Mouse (Mus musculus) embryonic facial prominence, embryonic 10.5 days (tissue): ENCODE measurements at regions not wholly inside any gene's neighbourhood (a gene's known extent, or its start where the extent isn't known, plus 50 kb on each side); places are given as distances from the start of the nearest gene placed in this dataset.

Experiments used
- DNase-seq: peaks from one replicate; pipeline ENCODE4 v3.0.0-alpha.2; 2017; ENCODE audit warnings: low spot score
- H3K27ac ChIP-seq: fragments of 300-500 bp; sonication (generic); replicated peaks from 2 replicates; pipeline ENCODE4 v1.5.1; 2016; ENCODE audit warnings: mild to moderate bottlenecking
- H3K27me3 ChIP-seq: fragments of 300-500 bp; sonication (generic); replicated peaks from 2 replicates; pipeline ENCODE4 v1.6.1; 2016; ENCODE audit warnings: low read depth, mild to moderate bottlenecking; ENCODE audit not compliant: poor library complexity, severe bottlenecking
- H3K36me3 ChIP-seq: fragments of 300-500 bp; sonication (generic); replicated peaks from 2 replicates; pipeline ENCODE4 v1.6.1; 2016; ENCODE audit warnings: mild to moderate bottlenecking, moderate library complexity
- H3K4me1 ChIP-seq: fragments of 300-500 bp; sonication (generic); 2 replicates; pipeline ENCODE4 v1.6.1; 2016
- H3K4me3 ChIP-seq: fragments of 300-500 bp; sonication (generic); 2 replicates; pipeline ENCODE4 v1.5.1; 2016; ENCODE audit warnings: mild to moderate bottlenecking, moderate library complexity
- H3K9me3 ChIP-seq: fragments of 300-500 bp; sonication (generic); 2 replicates; pipeline ENCODE4 v1.6.1; 2016; ENCODE audit warnings: mild to moderate bottlenecking
- WGBS: fragments of 180-500 bp; shearing (Covaris S2); methylation state at CpG from one replicate; pipeline ENCODE4 v1.1.7; 2016; 5-methylcytosine and 5-hydroxymethylcytosine counted together

- 78% methylated on average over 5 of the region's 5 CpGs for WGBS
- no peaks in the 10 kb centered on the region for H3K4me1 ChIP-seq
- no peak for DNase-seq
- no peaks in the 10 kb centered on the region for H3K36me3 ChIP-seq
- no peak overlapping the region for H3K27ac ChIP-seq
- H3K4me3 ChIP-seq, result no peak overlapping the region
- H3K27me3 ChIP-seq, result no peaks in the 10 kb centered on the region
- no peaks in the 10 kb centered on the region for H3K9me3 ChIP-seq
Measured at GRCm38 (mm10) chr12:109272101-109272500, 180.5 kb upstream of the Dlk1 start.

GRCm38 (mm10) chr12:109314850-109315249, 137.8 kb upstream of the Dlk1 start:
- no peak overlapping the region for H3K27ac ChIP-seq
- peak; percentile 37 for DNase-seq
- peaks cover 4% of the 10 kb centered on the region; the same call in 1 of the 2 replicates for H3K9me3 ChIP-seq
- H3K36me3 ChIP-seq, result no peaks in the 10 kb centered on the region
- no peaks in the 10 kb centered on the region for H3K27me3 ChIP-seq
- WGBS, result 29% methylated on average over 6 of the region's 6 CpGs
- H3K4me1 ChIP-seq, result no peaks in the 10 kb centered on the region
- H3K4me3 ChIP-seq, result no peak overlapping the region

- peak; percentile 18 for DNase-seq
- WGBS, result 66% methylated on average over 11 of the region's 11 CpGs
- no peak overlapping the region for H3K27ac ChIP-seq
- no peaks in the 10 kb centered on the region for H3K36me3 ChIP-seq
- H3K27me3 ChIP-seq, result no peaks in the 10 kb centered on the region
- H3K4me3 ChIP-seq, result no peak overlapping the region
- H3K9me3 ChIP-seq, result no peaks in the 10 kb centered on the region
- H3K4me1 ChIP-seq, result no peaks in the 10 kb centered on the region
Measured at GRCm38 (mm10) chr12:109325986-109326385, 126.6 kb upstream of the Dlk1 start.

- Histone ChIP-seq H3K27ac (no peak overlapping the region), H3K27me3 (no peaks in the 10 kb centered on the region), H3K9me3 (no peaks in the 10 kb centered on the region), H3K4me1 (0 out of 2 replicates have a peak, but pooled peaks cover 2% of the 10 kb centered on the region), H3K4me3 (no peak overlapping the region), H3K36me3 (no peaks in the 10 kb centered on the region)
- no peak for DNase-seq
- 82% methylated on average over 2 of the region's 2 CpGs for WGBS
Measured at GRCm38 (mm10) chr12:109371327-109371726, 81.3 kb upstream of the Dlk1 start.

- no peaks in the 10 kb centered on the region for H3K4me1 ChIP-seq
- WGBS, result 81% methylated on average over 5 of the region's 5 CpGs
Measured at GRCm38 (mm10) chr12:109385794-109386193, 66.8 kb upstream of the Dlk1 start.

GRCm38 (mm10) chr12:109388791-109389190, 63.8 kb upstream of the Dlk1 start:
- WGBS, result 59% methylated on average over 7 of the region's 7 CpGs
- Histone ChIP-seq H3K4me1 (peaks cover 4% of the 10 kb centered on the region), H3K9me3 (no peaks in the 10 kb centered on the region), H3K36me3 (no peaks in the 10 kb centered on the region), H3K27ac (no peak overlapping the region), H3K4me3 (no peak overlapping the region), H3K27me3 (peaks cover 20% of the 10 kb centered on the region)
- peak; percentile 6 for DNase-seq

More at GRCm38 (mm10) chr12:109385794-109386193, 66.8 kb upstream of the Dlk1 start:
- peak; percentile 5 for DNase-seq
- Histone ChIP-seq H3K27me3 (no peaks in the 10 kb centered on the region), H3K9me3 (no peaks in the 10 kb centered on the region), H3K4me3 (no peak overlapping the region), H3K36me3 (no peaks in the 10 kb centered on the region), H3K27ac (no peak overlapping the region)

- Histone ChIP-seq H3K27ac (no peak overlapping the region), H3K4me3 (no peak overlapping the region), H3K36me3 (no peaks in the 10 kb centered on the region), H3K9me3 (no peaks in the 10 kb centered on the region), H3K4me1 (peaks cover 16% of the 10 kb centered on the region), H3K27me3 (peaks cover 20% of the 10 kb centered on the region)
- 95% methylated on average over 12 of the region's 12 CpGs for WGBS
- DNase-seq, result no peak
Measured at GRCm38 (mm10) chr12:109390388-109390920, 62.2 kb upstream of the Dlk1 start.

- peaks cover 16% of the 10 kb centered on the region for H3K4me1 ChIP-seq
- no peaks in the 10 kb centered on the region for H3K9me3 ChIP-seq
- WGBS, result 83% methylated on average over 8 of the region's 8 CpGs
Measured at GRCm38 (mm10) chr12:109390978-109391377, 61.6 kb upstream of the Dlk1 start.

GRCm38 (mm10) chr12:109393326-109393725, 59.3 kb upstream of the Dlk1 start:
- DNase-seq, result no peak
- Histone ChIP-seq H3K27ac (no peak overlapping the region), H3K27me3 (peaks cover 34% of the 10 kb centered on the region), H3K9me3 (no peaks in the 10 kb centered on the region), H3K4me1 (peaks cover 27% of the 10 kb centered on the region), H3K36me3 (no peaks in the 10 kb centered on the region), H3K4me3 (peak overlapping the region; percentile 28; the same call in 1 of the 2 replicates)
- 41% methylated on average over 8 of the region's 8 CpGs for WGBS

More at GRCm38 (mm10) chr12:109390978-109391377, 61.6 kb upstream of the Dlk1 start:
- Histone ChIP-seq H3K36me3 (no peaks in the 10 kb centered on the region), H3K27ac (no peak overlapping the region), H3K4me3 (no peak overlapping the region), H3K27me3 (peaks cover 20% of the 10 kb centered on the region)
- no peak for DNase-seq

- Histone ChIP-seq H3K4me1 (peaks cover 28% of the 10 kb centered on the region), H3K4me3 (peak overlapping the region; percentile 28; the same call in 1 of the 2 replicates), H3K27ac (peak overlapping the region; percentile 65), H3K9me3 (no peaks in the 10 kb centered on the region), H3K27me3 (peaks cover 37% of the 10 kb centered on the region), H3K36me3 (no peaks in the 10 kb centered on the region)
- WGBS, result 5% methylated on average over 15 of the region's 15 CpGs
- DNase-seq, result peak; percentile 91
Measured at GRCm38 (mm10) chr12:109393795-109394194, 58.8 kb upstream of the Dlk1 start.

GRCm38 (mm10) chr12:109394396-109394795, 58.2 kb upstream of the Dlk1 start:
- Histone ChIP-seq H3K36me3 (no peaks in the 10 kb centered on the region), H3K27ac (peak overlapping the region; percentile 65), H3K27me3 (peaks cover 42% of the 10 kb centered on the region), H3K9me3 (no peaks in the 10 kb centered on the region), H3K4me3 (no peak overlapping the region), H3K4me1 (peaks cover 34% of the 10 kb centered on the region)
- peak; percentile 41 for DNase-seq
- WGBS, result 47% methylated on average over 11 of the region's 11 CpGs

- Histone ChIP-seq H3K36me3 (no peaks in the 10 kb centered on the region), H3K27me3 (peaks cover 55% of the 10 kb centered on the region), H3K9me3 (no peaks in the 10 kb centered on the region), H3K4me3 (no peak overlapping the region), H3K27ac (no peak overlapping the region), H3K4me1 (peaks cover 55% of the 10 kb centered on the region)
- no peak for DNase-seq
- WGBS, result 81% methylated on average over 6 of the region's 6 CpGs
Measured at GRCm38 (mm10) chr12:109396614-109397013, 56.0 kb upstream of the Dlk1 start.

GRCm38 (mm10) chr12:109397175-109398058, 55.2 kb upstream of the Dlk1 start:
- H3K27me3 ChIP-seq, result peaks cover 50% of the 10 kb centered on the region
- 52% methylated on average over 12 of the region's 12 CpGs for WGBS

More at GRCm38 (mm10) chr12:109397175-109398058, 55.2 kb upstream of the Dlk1 start:
- H3K4me1 ChIP-seq, result peaks cover 63% of the 10 kb centered on the region
- H3K9me3 ChIP-seq, result no peaks in the 10 kb centered on the region
- H3K4me3 ChIP-seq, result no peak overlapping the region
- no peaks in the 10 kb centered on the region for H3K36me3 ChIP-seq
- peak; percentile 51 for DNase-seq
- H3K27ac ChIP-seq, result peak overlapping the region; percentile 60
